Mouse (Mus musculus): ENCODE results near the gene Ppp1r9a.

- TF ChIP-seq CTCF (IDR thresholded peaks at IDR 0.05; ENCODE audit: control insufficient read depth, insufficient read depth, insufficient read length) (no peak), FOSL1 (IDR thresholded peaks at IDR 0.05; ENCODE audit: insufficient read depth, low read length, poor library complexity, severe bottlenecking) (no peak), CEBPB (IDR thresholded peaks at IDR 0.05; ENCODE audit: low read depth) (no peak)
These were observed 7.4 kb downstream of the Ppp1r9a start for GRCm38 (mm10) chr6:4910042-4910634.
